Mouse (Mus musculus): Measurements from ENCODE around the gene Ptgdr2. TPM values are rescaled to one million over a fixed set of nuclear protein-coding genes. Genes with fewer than 3 reads are reported as not detected.

Gene Ptgdr2
- total and polyA plus RNA-seq, 3 experiments = 0.10 TPM; not detected in 2

GRCm38 (mm10) chr19:10900315-10900714 lies 36.6 kb upstream of the Ptgdr2 start:
- H3K4me3 ChIP-seq = no peak overlapping the region
- no peaks in the 10 kb centered on the region for H3K27me3 ChIP-seq (ENCODE audit: control insufficient read depth, insufficient read depth, low read length)
- DNase-seq = peak; percentile 61 to 77
- H3K79me2 ChIP-seq (replicated peaks; ENCODE audit: control insufficient read depth, insufficient read depth, low read length) = no peaks in the 10 kb centered on the region
- H3K27ac ChIP-seq = no peak overlapping the region; the same call in 1 of the 2 replicates
- peak; percentile 72; the same call in 1 of the 2 replicates for TF ChIP-seq EP300 (IDR thresholded peaks at IDR 0.05; ENCODE audit: insufficient read depth, low read depth, low read length)
- TF ChIP-seq CTCF (IDR thresholded peaks at IDR 0.05) = peak; percentile 26; the same call in 1 of the 2 replicates
- no peak for TF ChIP-seq POLR2A (IDR thresholded peaks at IDR 0.05; ENCODE audit: insufficient read depth, low read depth, low read length)
- no peak overlapping the region for H3K9ac ChIP-seq (ENCODE audit: low read depth, low read length)
- H3K36me3 ChIP-seq (ENCODE audit: control insufficient read depth, insufficient read depth, low read length) = peaks cover 31% of the 10 kb centered on the region
- H3K4me1 ChIP-seq (ENCODE audit: control insufficient read depth, insufficient read depth, low read length) = peaks cover 5% of the 10 kb centered on the region
- 31% methylated on average over 6 of the region's 6 CpGs for WGBS
- intact Hi-C loops (cut with DNase I) = no loop called here

GRCm38 (mm10) chr19:10901046-10901445 lies 35.9 kb upstream of the Ptgdr2 start:
- WGBS = 84% methylated on average over 5 of the region's 5 CpGs
- Histone ChIP-seq H3K27me3 (ENCODE audit: control insufficient read depth, insufficient read depth, low read length) (no peaks in the 10 kb centered on the region), H3K4me1 (ENCODE audit: control insufficient read depth, insufficient read depth, low read length) (peaks cover 7% of the 10 kb centered on the region), H3K4me3 (no peak overlapping the region), H3K36me3 (ENCODE audit: control insufficient read depth, insufficient read depth, low read length) (peaks cover 34% of the 10 kb centered on the region), H3K9ac (ENCODE audit: low read depth, low read length) (no peak overlapping the region), H3K27ac (no peak overlapping the region), H3K79me2 (replicated peaks; ENCODE audit: control insufficient read depth, insufficient read depth, low read length) (no peaks in the 10 kb centered on the region)
- intact Hi-C loops (cut with DNase I) = no loop called here
- no peak for DNase-seq
- TF ChIP-seq EP300 (IDR thresholded peaks at IDR 0.05; ENCODE audit: insufficient read depth, low read depth, low read length) = no peak
- TF ChIP-seq POLR2A (IDR thresholded peaks at IDR 0.05; ENCODE audit: insufficient read depth, low read depth, low read length) = no peak
- no peak for TF ChIP-seq CTCF (IDR thresholded peaks at IDR 0.05)

- Histone ChIP-seq H3K27me3 (ENCODE audit: control insufficient read depth, insufficient read depth, low read length) (no peaks in the 10 kb centered on the region), H3K36me3 (ENCODE audit: control insufficient read depth, insufficient read depth, low read length) (peaks cover 24% of the 10 kb centered on the region), H3K27ac (peak overlapping the region; percentile 36), H3K4me3 (no peak overlapping the region), H3K4me1 (ENCODE audit: control insufficient read depth, insufficient read depth, low read length) (peaks cover 8% of the 10 kb centered on the region), H3K9ac (ENCODE audit: low read depth, low read length) (no peak overlapping the region), H3K79me2 (replicated peaks; ENCODE audit: control insufficient read depth, insufficient read depth, low read length) (no peaks in the 10 kb centered on the region)
- TF ChIP-seq EP300 (IDR thresholded peaks at IDR 0.05; ENCODE audit: insufficient read depth, low read depth, low read length) (no peak), POLR2A (IDR thresholded peaks at IDR 0.05; ENCODE audit: insufficient read depth, low read depth, low read length) (no peak), CTCF (IDR thresholded peaks at IDR 0.05) (no peak)
- WGBS = 66% methylated on average over 5 of the region's 5 CpGs
- DNase-seq = no peak
- intact Hi-C loops (cut with DNase I) = no loop called here
These were observed 32.4 kb upstream of the Ptgdr2 start for GRCm38 (mm10) chr19:10904512-10904911.

- Histone ChIP-seq H3K4me3 (no peak overlapping the region), H3K9ac (ENCODE audit: low read depth, low read length) (no peak overlapping the region), H3K36me3 (ENCODE audit: control insufficient read depth, insufficient read depth, low read length) (peaks cover 18% of the 10 kb centered on the region), H3K79me2 (replicated peaks; ENCODE audit: control insufficient read depth, insufficient read depth, low read length) (no peaks in the 10 kb centered on the region), H3K4me1 (ENCODE audit: control insufficient read depth, insufficient read depth, low read length) (peaks cover 10% of the 10 kb centered on the region), H3K27me3 (ENCODE audit: control insufficient read depth, insufficient read depth, low read length) (no peaks in the 10 kb centered on the region), H3K27ac (peak overlapping the region; percentile 77)
- TF ChIP-seq CTCF (IDR thresholded peaks at IDR 0.05) (peak; percentile 20; the same call in 1 of the 2 replicates), POLR2A (IDR thresholded peaks at IDR 0.05; ENCODE audit: insufficient read depth, low read depth, low read length) (0 out of 2 replicates have a peak, but pooled peaks have one; percentile 9), EP300 (IDR thresholded peaks at IDR 0.05; ENCODE audit: insufficient read depth, low read depth, low read length) (no peak)
- intact Hi-C loops (cut with DNase I) = no loop called here
- whole genome bisulfite sequencing = 14% methylated on average over 7 of the region's 7 CpGs
- peak; percentile 73 to 83 for DNase-seq
These were observed 31.8 kb upstream of the Ptgdr2 start for GRCm38 (mm10) chr19:10904927-10905727.

GRCm38 (mm10) chr19:10905728-10906000 lies 31.3 kb upstream of the Ptgdr2 start:
- TF ChIP-seq CTCF (IDR thresholded peaks at IDR 0.05) (no peak), POLR2A (IDR thresholded peaks at IDR 0.05; ENCODE audit: insufficient read depth, low read depth, low read length) (no peak), EP300 (IDR thresholded peaks at IDR 0.05; ENCODE audit: insufficient read depth, low read depth, low read length) (no peak)
- peak overlapping the region; percentile 77 for H3K27ac ChIP-seq
- peaks cover 18% of the 10 kb centered on the region for H3K36me3 ChIP-seq (ENCODE audit: control insufficient read depth, insufficient read depth, low read length)
- H3K9ac ChIP-seq (ENCODE audit: low read depth, low read length) = no peak overlapping the region
- H3K27me3 ChIP-seq (ENCODE audit: control insufficient read depth, insufficient read depth, low read length) = no peaks in the 10 kb centered on the region
- H3K4me1 ChIP-seq (ENCODE audit: control insufficient read depth, insufficient read depth, low read length) = peaks cover 10% of the 10 kb centered on the region
- no peak for DNase-seq
- H3K79me2 ChIP-seq (replicated peaks; ENCODE audit: control insufficient read depth, insufficient read depth, low read length) = no peaks in the 10 kb centered on the region
- H3K4me3 ChIP-seq = no peak overlapping the region
- 35% methylated on average over 5 of the region's 5 CpGs for WGBS
- intact Hi-C loops (cut with DNase I) = no loop called here

- Histone ChIP-seq H3K36me3 (ENCODE audit: control insufficient read depth, insufficient read depth, low read length) (peaks cover 11% of the 10 kb centered on the region; the same call in 1 of the 2 replicates), H3K27ac (no peak overlapping the region), H3K27me3 (ENCODE audit: control insufficient read depth, insufficient read depth, low read length) (no peaks in the 10 kb centered on the region), H3K9ac (ENCODE audit: low read depth, low read length) (no peak overlapping the region), H3K4me3 (no peak overlapping the region), H3K4me1 (ENCODE audit: control insufficient read depth, insufficient read depth, low read length) (peaks cover 10% of the 10 kb centered on the region), H3K79me2 (replicated peaks; ENCODE audit: control insufficient read depth, insufficient read depth, low read length) (no peaks in the 10 kb centered on the region)
- peak; percentile 37 to 51 for DNase-seq
- no peak for TF ChIP-seq POLR2A (IDR thresholded peaks at IDR 0.05; ENCODE audit: insufficient read depth, low read depth, low read length)
- peak; percentile 63; the same call in 1 of the 2 replicates for TF ChIP-seq EP300 (IDR thresholded peaks at IDR 0.05; ENCODE audit: insufficient read depth, low read depth, low read length)
- TF ChIP-seq CTCF (IDR thresholded peaks at IDR 0.05) = peak; percentile 85
- WGBS = 40% methylated on average over 3 of the region's 3 CpGs
- intact Hi-C loops (cut with DNase I) = loop anchor here (2.0 kb wide), 1 partner anchor 51 kb away; no protein-coding TSS in a partner anchor
These were observed 29.1 kb upstream of the Ptgdr2 start for GRCm38 (mm10) chr19:10907891-10908290.
